Mouse (Mus musculus) cerebellum, adult 11-12 months (tissue): ENCODE measurements around the gene Ndufaf1.

Experiments
- DNase-seq: peaks from one replicate; pipeline ENCODE4 v3.0.0; 2022

The Ndufaf1 gene

DNA sequence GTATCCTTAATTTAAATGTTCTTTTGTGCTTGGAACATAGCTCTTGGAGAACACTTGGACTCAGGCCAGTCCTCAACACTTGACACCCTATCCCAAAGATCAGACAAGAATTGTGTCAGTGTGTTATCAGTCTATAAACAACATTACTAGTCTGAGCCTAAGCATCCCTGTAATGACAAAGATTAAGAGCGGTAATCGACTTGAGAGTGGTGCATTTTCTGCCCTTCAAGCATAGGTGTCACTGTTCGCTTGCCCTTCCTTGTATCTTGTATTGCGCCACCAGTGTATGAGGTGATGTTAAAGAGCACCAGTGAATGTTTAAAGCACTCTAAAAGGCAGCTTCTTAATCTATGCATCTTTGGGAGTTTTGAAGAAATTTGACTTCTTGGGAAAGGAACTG, 55.6 kb downstream of the Ndufaf1 start:
- DNase-seq, result no peak
